In the genomic region with DNA sequence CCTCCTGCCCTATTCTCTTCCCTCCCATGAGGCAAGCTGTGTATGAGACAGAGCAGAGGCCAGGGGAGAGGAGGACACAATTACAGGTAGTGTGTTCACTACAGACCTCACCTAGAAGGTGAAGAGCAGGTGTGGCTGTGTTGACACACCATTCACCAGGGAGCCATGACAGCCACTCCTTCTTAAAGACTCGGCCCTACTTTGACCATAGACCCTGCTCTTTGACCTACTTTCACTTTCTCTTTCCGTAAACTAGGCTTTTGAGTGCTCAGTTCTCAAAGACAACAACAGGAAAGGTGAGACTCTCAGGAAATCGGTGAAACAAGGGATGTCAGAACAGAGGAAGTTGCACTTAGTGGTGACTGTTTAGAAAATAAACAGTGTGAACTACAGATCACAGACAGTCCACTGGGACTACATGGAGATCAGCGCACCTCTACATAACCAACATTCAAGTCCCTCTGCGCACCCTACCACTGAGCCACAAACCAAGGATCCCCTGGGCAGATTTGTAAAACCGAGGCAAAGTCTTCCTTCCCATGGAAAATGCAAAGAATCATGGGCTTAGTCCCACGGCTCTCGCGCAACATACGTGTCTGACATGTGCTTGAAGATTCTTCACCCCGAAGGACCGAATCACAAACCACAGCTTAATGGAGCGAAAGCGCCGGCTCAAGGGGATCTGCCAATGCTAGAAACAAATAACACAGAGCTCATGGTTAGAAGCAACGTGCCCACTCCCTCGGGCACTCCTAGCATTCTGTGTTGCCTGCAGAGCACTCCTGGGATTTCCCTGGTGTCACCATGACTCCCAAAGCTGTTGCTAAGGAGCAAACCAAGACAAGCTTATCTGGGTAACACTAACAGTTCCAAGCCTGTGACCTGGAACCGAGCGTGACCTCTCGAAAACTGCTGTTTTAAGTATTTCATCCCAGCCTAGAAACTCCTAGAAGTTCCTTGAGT, we compare ENCODE assay signal across 10 mouse cellular contexts. TPM values are rescaled to one million over a fixed set of nuclear protein-coding genes. Genes with fewer than 3 reads are reported as not detected.
DNase-seq lines count a peak whose midpoint lies in the region; ATAC-seq and TF ChIP-seq lines count a peak whose summit lies in the region.
"Had no signal": no experiment of that assay in that cellular context is flagged by ENCODE, and none has a peak within 500 bp of the region (broad histone marks: within the 10 kb centered on the region; RNA-seq: fewer than 3 reads in every experiment).

No protein-coding gene starts in this region.

- peaks cover 8 to 36% of the 10 kb centered on the region in 2 experiments for H3K4me1 ChIP-seq in CH12.LX (ENCODE audit: control insufficient read depth in 1 of 2, insufficient read depth in 2 of 2)
- 0 out of 2 replicates have a peak, but pooled peaks cover 11% of the 10 kb centered on the region for H3K4me1 ChIP-seq in embryonic facial prominence, embryonic 15.5 days
- H3K4me1 ChIP-seq: hindbrain, embryonic 12.5 days had no signal

- peak overlapping the region; percentile 64 for H3K27ac ChIP-seq in layer of hippocampus, adult 2 months
- peak overlapping the region; percentile 12; the same call in 1 of the 2 replicates for H3K27ac ChIP-seq in CH12.LX (ENCODE audit: insufficient read depth, low read depth)
- H3K27ac ChIP-seq in embryonic facial prominence, embryonic 15.5 days (replicated peaks): no peak overlapping the region
- H3K27ac ChIP-seq: embryonic facial prominence, embryonic 13.5 days; hindbrain, embryonic 12.5 days; limb, embryonic 10.5 days had no signal

- ATAC-seq in embryonic facial prominence, embryonic 15.5 days (ENCODE audit: insufficient number of reproducible peaks, low FRiP score, low TSS enrichment, low read depth): peak; percentile 44

- H3K4me2 ChIP-seq in CH12.LX (ENCODE audit: insufficient read depth, low read depth, poor library complexity, severe bottlenecking): peak overlapping the region; percentile 52
- H3K4me2 ChIP-seq in embryonic facial prominence, embryonic 15.5 days (replicated peaks): no peak overlapping the region
- H3K4me2 ChIP-seq: embryonic facial prominence, embryonic 13.5 days; hindbrain, embryonic 12.5 days had no signal

- no peaks in the 10 kb centered on the region for H3K27me3 ChIP-seq in CH12.LX (replicated peaks)
- H3K27me3 ChIP-seq in embryonic facial prominence, embryonic 15.5 days: no peaks in the 10 kb centered on the region
- H3K27me3 ChIP-seq: hindbrain, embryonic 12.5 days had no signal

- peak in 1 of 2 experiments; percentile 15 for DNase-seq in layer of hippocampus, adult 2 months (ENCODE audit: low spot score in 2 of 2)
- no peak for DNase-seq in layer of hippocampus, adult 9-10 months (ENCODE audit: low spot score)
- DNase-seq in CH12.LX (ENCODE audit: extremely low read depth): peak; percentile 60
- DNase-seq in naive thymus-derived CD4-positive, alpha-beta T cell, adult 2 months (ENCODE audit: low read depth): peak; percentile 83
- DNase-seq in cerebellum, adult 11 months: no peak
- DNase-seq in cerebellum, postnatal 36 days: no peak

- H3K9me3 ChIP-seq in CH12.LX (replicated peaks; ENCODE audit: low read length): no peaks in the 10 kb centered on the region
- H3K9me3 ChIP-seq in embryonic facial prominence, embryonic 15.5 days (replicated peaks): no peaks in the 10 kb centered on the region
- H3K9me3 ChIP-seq: embryonic facial prominence, embryonic 13.5 days; hindbrain, embryonic 12.5 days; limb, embryonic 10.5 days had no signal

- no peak for TF ChIP-seq POLR2A in CH12.LX (IDR thresholded peaks at IDR 0.05; ENCODE audit: low read depth, low read length)

- no peak for TF ChIP-seq CTCF in layer of hippocampus, adult 2 months (conservative IDR thresholded peaks at IDR 0.05)
- no peak for TF ChIP-seq CTCF in CH12.LX (conservative IDR thresholded peaks at IDR 0.05 in 1 of 2, IDR thresholded peaks at IDR 0.05 in 1 of 2; ENCODE audit: low read depth in 2 of 2, low read length in 2 of 2)

- no peak overlapping the region for H3K4me3 ChIP-seq in layer of hippocampus, adult 2 months
- peak overlapping the region; percentile 52 to 62 (median 57) for H3K4me3 ChIP-seq in CH12.LX (replicated peaks in 1 of 3; ENCODE audit: low read depth in 2 of 3, low read length in 2 of 3, poor library complexity in 1 of 3)
- no peak overlapping the region for H3K4me3 ChIP-seq in embryonic facial prominence, embryonic 15.5 days (replicated peaks)
- H3K4me3 ChIP-seq: embryonic facial prominence, embryonic 13.5 days; hindbrain, embryonic 12.5 days; limb, embryonic 10.5 days had no signal

- 0 out of 2 replicates have a peak, but pooled peaks have one; percentile 5 for TF ChIP-seq EP300 in CH12.LX (IDR thresholded peaks at IDR 0.05; ENCODE audit: low read length)

- dilution Hi-C loops in CH12.LX (cut with MboI; ENCODE audit: extremely low pct_ligation_motif_present, extremely low pct_unique_long_range_greater_than_20kb, low sequenced_read_pairs): no loop called here

- 80% methylated on average over 20 of the region's 20 CpGs for WGBS in embryonic facial prominence, embryonic 15.5 days

- TF ChIP-seq RAD21 in CH12.LX (IDR thresholded peaks at IDR 0.05; ENCODE audit: low read depth, low read length): no peak

- in situ Hi-C loops in CH12.LX (cut with MboI; ENCODE audit: low pct_ligation_motif_present, low pct_unique_long_range_greater_than_20kb, low sequenced_read_pairs): loop anchor here (10.0 kb wide), 2 partner anchors 187 to 407 kb away; a partner anchor contains a TSS

- no peaks in the 10 kb centered on the region for H3K36me3 ChIP-seq in CH12.LX (replicated peaks in 1 of 2; ENCODE audit: control insufficient read depth in 1 of 2, insufficient read depth in 1 of 2, low read length in 1 of 2)
- no peaks in the 10 kb centered on the region for H3K36me3 ChIP-seq in embryonic facial prominence, embryonic 15.5 days
- H3K36me3 ChIP-seq: embryonic facial prominence, embryonic 13.5 days; hindbrain, embryonic 12.5 days; limb, embryonic 10.5 days had no signal

- no peaks in the 10 kb centered on the region for H3K79me2 ChIP-seq in CH12.LX (replicated peaks; ENCODE audit: control insufficient read depth, extremely low read depth, insufficient read depth, poor library complexity, severe bottlenecking)

- H3K9ac ChIP-seq in CH12.LX (ENCODE audit: insufficient read depth, low read depth): peak overlapping the region; percentile 61
- H3K9ac ChIP-seq in embryonic facial prominence, embryonic 15.5 days: no peak overlapping the region
- H3K9ac ChIP-seq: embryonic facial prominence, embryonic 13.5 days; hindbrain, embryonic 12.5 days had no signal

TF ChIP-seq in CH12.LX, 34 proteins besides CTCF, POLR2A, EP300 and RAD21:
- TF ChIP-seq MAX (IDR thresholded peaks at IDR 0.05; ENCODE audit: low read length) (peak; percentile 27; the same call in 1 of the 2 replicates), TCF12 (IDR thresholded peaks at IDR 0.05; ENCODE audit: low read depth, low read length) (peak; percentile 6; the same call in 1 of the 2 replicates), IRF4 (IDR thresholded peaks at IDR 0.05; ENCODE audit: low read depth, low read length) (peak; percentile 77), MXI1 (IDR thresholded peaks at IDR 0.05; ENCODE audit: low read depth, low read length) (peak; percentile 80; the same call in 1 of the 2 replicates), BHLHE40 (IDR thresholded peaks at IDR 0.05; ENCODE audit: low read depth, low read length) (no peak; the same call in 1 of the 2 replicates), TBP (conservative IDR thresholded peaks at IDR 0.05; ENCODE audit: low read depth, low read length) (0 out of 2 replicates have a peak, but pooled peaks have one; percentile 22)

RNA-seq across cellular contexts. Expression of a gene that starts 21.5 kb away (rescaled TPM):
- 1 to 10 TPM; 1.1 TPM for total RNA-seq in layer of hippocampus, adult 2 months (2021)
- total RNA-seq in CH12.LX (2012; rRNA removed): 0.80 and 1.8 TPM in 2 replicates
- 1.5 and 2.9 TPM in 2 replicates for total RNA-seq in CH12.LX (2014; rRNA removed)
- polyA plus RNA-seq in CH12.LX (2012; ENCODE audit: insufficient read length, low read depth): 1.1 and 1.6 TPM in 2 replicates
- polyA plus RNA-seq in embryonic facial prominence, embryonic 15.5 days (2015; fragmentation: Nextera tagmentation; extraction: Ambion mirVana): 129 and 142 TPM in 2 replicates

RNA-seq across cellular contexts. Expression of a gene that starts 45.4 kb away (rescaled TPM):
- total RNA-seq in layer of hippocampus, adult 2 months (2021): 10 to 100 TPM; 15.3 to 15.9 TPM
- total RNA-seq in CH12.LX (2012; rRNA removed) (not detected in 2 replicates), CH12.LX (2014; rRNA removed) (not detected in 2 replicates)
- polyA plus RNA-seq in CH12.LX (2012; ENCODE audit: insufficient read length, low read depth): not detected in 2 replicates
- polyA plus RNA-seq in embryonic facial prominence, embryonic 15.5 days (2015; fragmentation: Nextera tagmentation; extraction: Ambion mirVana): 16.3 and 24.8 TPM in 2 replicates

Comparison
In these comparisons a context has a peak if more than half of its experiments do, and no peak if none do; other contexts are left out.
1. DNase-seq: peak in CH12.LX (single experiment) and naive thymus-derived CD4-positive, alpha-beta T cell, adult 2 months (single experiment); none in layer of hippocampus, adult 9-10 months (single experiment), cerebellum, adult 11 months (single experiment) and cerebellum, postnatal 36 days (0 of 2).
2. H3K4me3 ChIP-seq: peak in CH12.LX (3 of 3); none in layer of hippocampus, adult 2 months (single experiment) and embryonic facial prominence, embryonic 15.5 days (single experiment).
3. RNA of a gene that starts 45.4 kb away (total RNA-seq): 15.3 to 15.9 TPM in layer of hippocampus, adult 2 months; not detected in CH12.LX; every median in the first group is over 10 times any median in the second.